In the genomic region with DNA sequence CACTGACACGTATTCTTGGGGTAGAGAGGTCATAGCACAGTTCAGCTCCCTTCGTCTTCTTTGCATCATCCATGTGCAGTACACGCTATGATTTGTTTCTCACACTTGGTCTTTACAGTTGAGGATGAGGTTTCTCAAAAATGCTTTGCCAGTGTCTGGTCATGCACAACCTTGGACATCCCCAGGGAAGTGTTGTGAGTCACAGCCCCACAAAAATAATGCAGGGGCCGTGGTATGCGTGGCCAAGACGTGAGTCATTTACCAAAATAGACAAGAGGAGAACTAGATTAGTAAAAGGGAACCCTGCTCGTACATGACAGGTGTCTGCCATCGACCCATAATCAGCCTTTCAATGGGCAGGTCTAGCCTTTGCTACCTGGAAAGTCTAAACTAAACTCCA, we compare ENCODE assay signal across 16 mouse cellular contexts.
A peak's percentile ranks its signal among the peaks of the same experiment; 100 is the strongest.
DNase-seq lines count a peak whose midpoint lies in the region; ATAC-seq and TF ChIP-seq lines count a peak whose summit lies in the region.
"Had no signal": no experiment of that assay in that cellular context is flagged by ENCODE, and none has a peak within 500 bp of the region (broad histone marks: within the 10 kb centered on the region; RNA-seq: fewer than 3 reads in every experiment).

No protein-coding gene starts in this region.

- H3K27me3 ChIP-seq in Patski: no peaks in the 10 kb centered on the region
- no peaks in the 10 kb centered on the region for H3K27me3 ChIP-seq in splenic B cell, adult 2 months (ENCODE audit: control insufficient read depth, insufficient read depth, low read length, poor library complexity, severe bottlenecking)
- H3K27me3 ChIP-seq: hindbrain, embryonic 12.5 days had no signal

- H3K36me3 ChIP-seq in splenic B cell, adult 2 months (ENCODE audit: control insufficient read depth, insufficient read depth, low read length, poor library complexity, severe bottlenecking): peaks cover 5% of the 10 kb centered on the region; the same call in 1 of the 2 replicates
- H3K36me3 ChIP-seq: embryonic facial prominence, embryonic 10.5 days; hindbrain, embryonic 12.5 days had no signal

- peak; percentile 96 for ATAC-seq in Patski
- ATAC-seq: CD4-positive, CD25-positive, alpha-beta regulatory T cell, adult 4 months; forebrain, embryonic 16.5 days had no signal

- CTCF ChIA-PET in Patski (lab: Charles Lee): interaction anchor here (1.0 kb wide), 1 partner anchor 41 kb away, joined by 3 read pairs; no protein-coding TSS in a partner anchor

- peak; percentile 21 for DNase-seq in adrenal gland, postnatal 14 days
- no peak for DNase-seq in adrenal gland, postnatal 10 days
- DNase-seq in B cell, adult 2 months: peak; percentile 70 to 77
- peak; percentile 89 for DNase-seq in Patski (ENCODE audit: low read depth, low spot score)
- DNase-seq in splenic B cell, adult 2 months (ENCODE audit: low read depth, low spot score): peak; percentile 59
- DNase-seq in cerebellum, postnatal 36 days: no peak
- DNase-seq in left cerebral cortex, adult 18-20 months (ENCODE audit: low spot score in 2 of 2): no peak
- DNase-seq: cerebellum, adult 9-10 months; kidney, adult 11 months; lung, postnatal 4 days; midbrain, embryonic 14.5 days; right cerebral cortex, postnatal 14 days had no signal

- TF ChIP-seq CTCF in Patski (IDR thresholded peaks at IDR 0.05): no peak

- in situ Hi-C loops in Patski (cut with MboI; ENCODE audit: low pct_unique_long_range_greater_than_20kb): no loop called here

- POLR2A ChIA-PET in Patski (lab: Charles Lee): interaction anchor here (0.6 kb wide), 1 partner anchor 20 kb away, joined by 3 read pairs; no protein-coding TSS in a partner anchor

Comparison
In these comparisons a context has a peak if more than half of its experiments do, and no peak if none do; other contexts are left out.
1. DNase-seq: peak in adrenal gland, postnatal 14 days (single experiment), B cell, adult 2 months (2 of 2), Patski (single experiment) and splenic B cell, adult 2 months (single experiment); none in adrenal gland, postnatal 10 days (single experiment), cerebellum, postnatal 36 days (0 of 2) and left cerebral cortex, adult 18-20 months (0 of 2).